Mouse (Mus musculus) induced T-regulatory cell, adult 2 months (primary cell): ENCODE results near the gene Hivep1.

Source experiments
- DNase-seq: peaks from one replicate; pipeline ENCODE4 v3.0.0-alpha.2; 2012; ENCODE audit warnings: low read depth

Gene Hivep1

GRCm38 (mm10) chr13:42228849-42229248 is 177.0 kb downstream of the Hivep1 start:
- peak; percentile 83 for DNase-seq

DNA sequence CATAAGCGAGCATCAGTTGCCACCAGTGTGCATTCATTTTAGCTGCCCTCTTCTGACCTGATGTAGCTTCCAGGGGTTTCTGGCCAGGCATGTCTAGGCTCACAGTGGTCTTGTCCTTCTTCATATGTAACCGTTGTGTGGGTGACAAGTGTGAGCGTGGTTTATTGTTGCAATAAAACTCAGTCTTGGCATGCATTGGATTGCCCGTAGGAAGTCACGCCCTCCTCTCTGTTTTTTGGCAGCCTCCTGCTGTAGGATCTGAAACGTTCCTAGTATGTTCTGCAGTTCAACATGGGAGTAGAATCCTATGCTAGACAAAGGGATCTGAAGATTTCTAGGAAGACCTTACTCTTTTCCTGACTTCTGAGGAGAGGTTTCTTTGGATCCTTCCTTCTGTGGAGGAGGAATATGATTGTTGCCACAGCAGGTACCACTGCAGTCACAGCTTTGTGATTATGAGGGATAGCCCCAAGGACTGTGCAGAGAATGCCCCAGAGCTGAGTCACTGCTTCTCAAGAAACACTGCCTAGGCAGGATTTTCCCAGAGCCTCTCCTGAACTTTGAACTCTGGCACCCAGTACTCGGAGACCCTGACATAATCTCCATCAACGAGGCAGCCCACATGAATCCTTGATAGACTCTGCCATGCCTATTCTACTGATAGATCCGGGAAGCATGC is 182.1 kb downstream of the Hivep1 start:
- DNase-seq = no peak

- no peak for DNase-seq
Observed at GRCm38 (mm10) chr13:42238520-42238919, 186.7 kb downstream of the Hivep1 start.

- DNase-seq = no peak
Observed at GRCm38 (mm10) chr13:42242131-42242530, 190.3 kb downstream of the Hivep1 start.
